Mouse (Mus musculus) c-Kit-positive CD71-negative TER-119-negative erythroid progenitor cells, embryonic 14.5 days (primary cell): ENCODE measurements around the gene Il10.
"Not testable (repeated sequence)": the region's sequence is repeated elsewhere in the genome, so short reads cannot be mapped to it uniquely, and the experiment has no call there.

Source experiments
- DNase-seq: peaks from one replicate; pipeline ENCODE4 v3.0.0-alpha.2; 2013; ENCODE audit warnings: low read depth

Gene Il10

DNA sequence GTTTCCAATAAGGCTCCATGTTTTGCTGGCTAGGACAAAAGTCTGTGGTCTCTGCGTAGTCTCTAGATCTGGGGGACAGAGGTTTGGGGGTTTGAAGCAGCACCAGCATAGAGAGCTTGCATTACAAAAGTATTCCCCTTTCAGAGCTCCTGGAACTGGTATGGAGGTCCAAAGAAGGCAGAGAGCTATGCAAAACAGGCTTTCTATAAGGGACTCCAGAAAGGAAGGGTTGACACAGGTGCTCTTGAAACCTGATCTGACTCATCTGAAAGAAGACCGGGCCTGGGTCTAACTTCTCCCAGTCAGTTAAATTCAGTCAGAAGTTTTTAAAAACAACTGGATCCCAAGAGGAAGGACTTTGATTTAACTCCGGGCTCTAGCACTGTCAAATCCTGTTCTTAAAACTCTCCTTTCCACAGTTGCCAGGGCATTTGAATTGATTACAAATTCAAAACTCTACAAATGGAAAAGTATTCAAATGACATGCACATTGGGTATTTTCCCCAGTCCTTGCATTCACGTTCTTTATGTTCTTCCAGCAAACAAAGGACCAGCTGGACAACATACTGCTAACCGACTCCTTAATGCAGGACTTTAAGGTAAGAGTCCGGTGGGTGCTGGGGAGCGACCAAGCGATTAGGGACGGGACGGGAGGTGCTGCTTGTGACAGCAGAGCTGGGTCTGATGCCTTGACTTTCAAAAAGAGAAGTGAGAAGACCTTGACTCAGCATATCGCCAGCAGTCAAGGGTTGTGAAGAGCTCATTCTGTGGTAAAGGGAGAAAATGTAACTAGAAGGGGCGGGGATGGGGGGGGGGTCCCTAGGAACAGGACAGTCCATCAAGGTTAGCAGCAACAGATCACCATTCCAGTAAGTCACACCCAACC, 1.0 kb downstream of the Il10 start:
- no peak for DNase-seq

DNA sequence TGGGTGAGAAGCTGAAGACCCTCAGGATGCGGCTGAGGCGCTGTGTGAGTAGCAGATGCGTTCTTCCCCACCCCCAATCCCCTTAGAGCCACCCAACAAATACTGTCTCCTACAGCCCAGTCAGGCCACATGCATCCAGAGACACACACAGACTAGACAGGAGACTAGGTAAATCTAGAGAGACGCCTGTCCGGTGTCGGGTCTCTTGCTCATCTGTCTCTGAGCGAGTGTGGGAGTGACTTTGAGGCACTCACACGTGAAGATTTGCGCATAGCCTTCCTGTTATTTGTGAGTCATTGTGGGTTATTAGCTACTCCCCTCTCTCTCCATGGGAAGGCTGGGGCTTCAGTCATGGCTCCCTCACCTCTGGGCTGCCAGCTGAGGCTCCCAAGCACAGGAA, 1.8 kb downstream of the Il10 start:
- DNase-seq, result peak; percentile 20

DNA sequence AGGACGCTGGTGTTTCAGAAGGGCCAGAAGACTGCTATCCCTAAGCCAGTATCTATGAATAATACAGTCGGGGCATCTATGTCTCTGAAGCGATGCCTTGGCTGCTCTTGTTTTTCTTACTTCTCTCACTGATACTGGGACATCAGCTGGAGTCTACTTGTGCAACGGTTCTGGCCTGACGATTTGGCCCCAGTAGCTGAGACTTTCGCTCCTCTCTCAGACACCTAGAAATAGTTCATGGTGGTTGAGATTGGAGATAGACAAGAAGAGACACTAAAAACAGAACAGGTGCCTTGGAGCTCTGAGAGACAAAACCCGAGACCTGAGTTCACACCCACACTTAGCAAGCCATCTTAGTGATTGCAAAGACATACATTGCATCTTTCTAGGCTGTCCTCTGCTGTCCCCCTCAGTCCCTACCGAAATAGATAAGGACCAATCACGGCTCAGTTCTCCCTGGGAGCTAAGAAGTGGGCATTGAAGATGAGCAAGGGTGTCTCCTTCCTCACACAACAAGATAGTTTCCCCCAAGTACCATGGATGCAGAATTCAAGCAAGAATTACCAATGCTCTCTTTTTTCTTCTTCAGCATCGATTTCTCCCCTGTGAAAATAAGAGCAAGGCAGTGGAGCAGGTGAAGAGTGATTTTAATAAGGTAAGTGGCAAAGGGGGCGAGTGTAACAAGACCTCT, 2.4 kb downstream of the Il10 start:
- no peak for DNase-seq

DNA sequence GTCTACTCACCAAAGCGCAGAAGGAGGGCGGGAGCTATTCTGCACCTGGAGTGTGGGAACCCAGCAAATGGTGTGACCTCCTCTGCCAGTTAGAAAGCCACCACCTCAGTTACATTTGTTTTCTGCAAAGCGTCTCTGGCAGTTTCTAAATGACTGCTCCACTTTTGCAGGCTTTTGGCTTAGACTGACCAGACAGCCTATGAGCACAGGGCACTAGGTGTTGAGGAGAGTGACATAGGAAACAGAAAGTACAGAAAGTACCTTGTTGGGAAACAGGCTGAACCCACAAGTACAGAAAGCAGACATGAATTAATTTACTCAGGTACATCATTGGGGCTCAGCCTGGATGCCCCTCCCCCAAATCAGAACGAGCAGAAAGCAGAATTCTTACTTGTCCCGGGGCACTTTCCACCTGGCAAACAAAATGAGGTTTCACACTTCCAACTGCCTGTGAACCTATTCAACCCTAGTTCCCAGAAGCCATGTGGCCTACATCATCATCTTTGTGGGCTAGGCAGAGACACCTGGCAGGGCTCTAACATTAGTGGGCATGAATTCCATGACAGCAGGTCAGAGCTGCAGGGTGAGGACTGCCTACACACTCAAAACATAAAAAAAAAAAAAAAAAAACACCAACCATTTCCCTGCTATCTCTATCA, 3.1 kb downstream of the Il10 start:
- DNase-seq, result no peak

DNA sequence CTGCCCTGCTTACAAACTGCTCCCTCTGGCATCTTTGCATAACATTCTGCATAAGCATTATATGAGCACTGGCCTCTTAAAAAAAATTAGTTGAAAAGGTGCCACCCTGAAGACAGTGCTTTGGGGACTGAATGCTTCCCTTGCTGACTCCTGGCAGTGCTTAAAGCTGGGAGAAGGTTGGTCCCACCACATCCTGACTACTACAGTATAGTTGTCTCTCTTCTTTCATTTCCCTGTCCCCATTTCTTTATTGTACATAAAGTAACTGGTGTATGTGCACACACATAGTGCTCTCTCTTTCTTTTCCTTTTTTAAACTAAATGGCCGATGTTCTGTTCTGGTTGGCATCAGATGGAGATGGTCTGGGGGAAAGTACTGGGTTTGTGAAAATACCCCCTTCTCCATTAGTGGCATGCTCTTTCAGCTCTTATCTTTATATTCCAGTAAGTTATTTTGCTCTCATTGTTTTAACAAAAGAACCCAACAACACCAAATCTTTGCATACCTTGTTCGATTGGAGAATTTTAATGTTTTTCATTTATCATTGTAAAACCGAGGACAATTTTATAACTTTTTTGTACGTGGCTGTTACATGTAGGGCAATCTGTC, 3.7 kb downstream of the Il10 start:
- DNase-seq, result not testable (repeated sequence)

DNA sequence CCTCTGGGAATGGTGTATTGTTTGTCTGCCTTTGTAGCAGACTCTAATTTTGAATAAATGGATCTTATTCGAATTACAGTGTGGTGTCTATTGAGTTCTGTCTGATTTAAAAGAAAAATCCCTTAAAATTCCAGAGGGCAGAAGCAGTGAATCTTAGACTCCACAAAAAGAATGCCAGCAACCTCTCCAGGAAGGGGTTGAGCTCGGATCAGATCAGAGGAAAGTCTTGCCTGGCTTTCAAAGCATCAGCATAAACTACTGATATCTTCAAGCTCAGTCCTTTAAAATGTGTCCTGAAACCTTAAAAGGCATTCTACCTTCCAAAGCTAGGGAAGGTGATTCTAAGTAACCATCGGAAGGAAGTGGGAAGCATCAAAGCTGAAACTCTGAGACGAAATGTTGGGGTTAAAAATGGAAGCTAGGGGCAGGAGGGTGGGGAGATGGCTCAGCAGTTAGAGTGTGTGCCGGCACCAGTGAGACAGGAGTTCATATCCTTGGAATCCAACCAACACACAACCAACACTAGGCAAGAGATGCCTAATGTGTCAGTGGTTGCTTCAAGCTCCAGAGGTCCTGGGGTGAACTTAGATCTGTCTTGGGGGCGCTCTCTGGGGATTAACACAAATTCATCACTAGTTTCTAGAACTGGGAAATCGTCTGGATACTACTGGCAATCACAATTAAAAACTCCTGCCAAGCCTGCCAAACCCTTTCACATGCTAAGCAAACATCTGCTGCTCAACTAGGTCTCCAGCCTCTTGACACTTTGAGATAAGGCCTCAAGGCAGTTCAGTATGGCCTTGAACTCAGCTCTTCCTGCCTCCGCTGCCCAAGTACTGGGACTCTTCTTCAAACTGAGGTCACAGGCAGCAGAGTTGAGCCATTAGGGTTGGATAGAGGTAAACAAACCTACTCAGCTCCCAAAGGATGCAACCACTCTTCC, 5.5 kb downstream of the Il10 start:
- no peak for DNase-seq

DNA sequence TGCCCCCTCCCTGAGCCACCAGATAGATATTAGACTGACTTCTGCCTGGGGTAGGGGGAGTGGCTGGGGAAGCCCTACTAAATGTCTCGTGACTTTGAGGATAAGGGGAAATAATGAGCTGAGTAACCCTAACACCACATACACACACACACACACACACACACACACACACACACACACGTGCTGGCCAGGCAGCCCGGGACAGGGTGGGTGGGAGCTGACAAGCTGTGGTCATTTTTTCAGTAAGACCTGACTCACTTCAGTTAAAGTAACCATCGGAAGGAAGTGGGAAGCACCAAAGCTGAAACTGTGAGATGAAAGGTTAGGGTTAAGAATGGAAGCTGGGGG, 6.2 kb downstream of the Il10 start:
- peak; percentile 47 for DNase-seq

DNA sequence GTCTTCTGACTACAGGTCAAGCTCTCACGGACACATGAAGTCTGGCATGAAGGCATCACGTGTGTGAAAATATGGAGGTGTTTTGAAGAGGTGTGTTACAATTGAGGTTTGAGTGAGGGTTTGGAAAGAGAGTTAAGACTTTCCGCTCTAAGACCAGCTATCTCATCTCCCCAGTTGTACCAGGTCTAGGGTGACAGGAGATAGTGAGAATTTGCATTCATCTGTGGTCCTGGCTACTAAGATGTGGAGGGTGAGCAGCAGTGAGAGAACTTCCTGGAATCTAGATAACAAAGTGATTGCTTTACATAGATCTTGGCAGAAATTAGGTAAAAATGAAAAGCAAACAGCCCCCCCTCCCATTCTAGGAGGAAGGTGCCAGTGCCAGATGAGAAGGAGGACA, 9.6 kb downstream of the Il10 start:
- no peak for DNase-seq

DNA sequence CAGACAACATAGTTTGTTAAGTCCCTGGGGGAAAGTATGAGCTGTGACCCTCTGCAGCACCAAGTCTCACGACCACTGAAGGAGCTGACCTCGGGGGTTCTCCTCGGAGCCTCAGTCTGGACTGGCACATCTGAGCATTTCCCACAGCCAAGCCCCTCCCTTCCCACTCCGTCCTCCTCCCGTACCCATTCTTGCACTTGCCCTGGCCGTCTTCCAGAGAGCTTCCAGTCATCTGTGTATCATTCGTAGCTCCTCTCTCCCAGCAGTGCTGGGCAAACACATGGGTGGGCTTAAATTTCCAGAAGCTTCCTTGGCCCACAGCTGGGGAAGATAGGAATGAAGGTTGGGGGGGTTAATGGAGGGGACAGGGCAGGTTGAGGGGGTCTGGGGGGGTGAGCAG, 10.6 kb downstream of the Il10 start:
- no peak for DNase-seq

DNA sequence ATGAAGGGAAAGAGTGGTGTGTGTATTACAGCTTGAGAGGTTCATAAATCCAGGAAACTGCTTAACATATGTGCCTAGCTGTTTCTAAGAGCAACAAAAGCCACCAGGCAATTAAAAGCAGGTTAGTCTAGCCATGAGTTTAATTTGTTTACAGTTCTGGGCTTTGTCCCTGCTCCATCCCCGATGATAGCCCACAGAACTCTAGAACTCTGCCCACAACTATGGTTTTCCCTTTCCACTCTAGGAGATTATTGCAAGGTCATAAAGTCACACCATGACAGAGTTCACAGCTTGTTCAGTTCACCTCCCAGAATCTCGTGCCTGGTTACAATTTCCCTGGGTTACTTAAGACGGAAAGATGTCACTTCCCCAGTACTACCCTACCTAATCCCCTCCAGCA, 11.6 kb downstream of the Il10 start:
- no peak for DNase-seq

DNA sequence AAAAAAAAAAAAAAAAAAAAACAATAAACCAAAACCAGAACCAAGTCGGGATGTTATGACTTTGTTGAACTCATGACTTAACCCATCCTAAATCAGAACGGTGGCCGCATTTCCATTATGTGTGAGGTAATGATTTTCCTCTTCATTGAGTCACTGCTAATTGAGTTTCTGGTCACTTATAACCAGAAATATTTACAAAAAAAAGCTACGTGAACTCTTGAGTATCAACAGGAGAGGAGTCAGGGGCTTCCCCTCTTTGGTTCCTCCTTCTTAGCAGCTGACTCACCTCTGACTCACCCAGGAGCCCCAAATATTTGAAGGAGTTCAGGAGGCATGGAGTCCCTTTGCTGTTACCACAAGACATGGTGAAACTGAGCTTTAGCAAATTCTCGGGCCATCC, 18.4 kb downstream of the Il10 start:
- peak; percentile 60 for DNase-seq

DNA sequence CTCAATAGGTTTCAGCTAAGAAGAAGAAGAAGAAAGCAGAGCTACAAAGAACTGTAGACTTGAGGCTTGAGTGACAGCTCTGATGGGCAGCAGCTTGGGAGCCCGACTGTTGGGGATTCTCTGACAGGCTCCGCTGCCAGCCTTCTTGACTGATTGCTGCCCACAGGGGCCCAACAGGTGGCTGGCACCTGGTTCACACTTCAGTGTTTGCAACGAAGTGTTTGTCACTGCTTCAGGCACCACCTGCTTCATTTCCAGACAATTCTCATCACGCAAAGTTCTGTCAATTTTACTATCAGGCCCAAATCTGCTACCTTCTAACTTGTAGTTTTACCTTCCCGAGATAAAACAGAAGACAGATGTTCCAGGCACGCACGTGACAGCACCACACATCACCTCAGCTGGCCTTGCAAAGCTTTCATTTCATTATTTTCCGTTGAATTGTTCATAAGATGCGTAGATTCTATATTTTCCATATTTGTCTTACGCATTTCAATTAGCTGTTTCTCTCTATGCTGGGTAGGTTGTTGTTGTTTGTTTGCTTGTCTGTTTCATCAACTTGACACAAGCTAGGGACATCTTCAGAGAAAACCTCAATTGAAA, 18.9 kb downstream of the Il10 start:
- no peak for DNase-seq

DNA sequence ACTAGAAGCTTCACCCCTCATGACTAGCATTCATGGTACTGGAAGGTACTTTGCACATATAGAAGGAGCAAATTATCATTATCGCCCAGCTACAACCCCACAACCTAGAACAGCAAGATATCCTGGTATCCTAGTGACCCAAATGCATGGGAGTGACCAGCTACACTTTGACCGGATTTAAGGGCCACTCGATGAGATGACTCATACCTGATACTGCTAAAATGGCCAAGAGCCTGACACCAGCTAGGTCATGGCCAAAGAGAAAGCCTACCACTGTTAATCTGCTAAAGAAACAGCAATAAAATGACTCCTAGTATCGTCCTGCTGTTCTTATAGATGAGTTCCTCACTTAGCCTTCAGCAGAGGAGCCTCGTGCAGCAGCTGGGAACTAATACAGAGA, 19.8 kb downstream of the Il10 start:
- DNase-seq, result no peak

DNA sequence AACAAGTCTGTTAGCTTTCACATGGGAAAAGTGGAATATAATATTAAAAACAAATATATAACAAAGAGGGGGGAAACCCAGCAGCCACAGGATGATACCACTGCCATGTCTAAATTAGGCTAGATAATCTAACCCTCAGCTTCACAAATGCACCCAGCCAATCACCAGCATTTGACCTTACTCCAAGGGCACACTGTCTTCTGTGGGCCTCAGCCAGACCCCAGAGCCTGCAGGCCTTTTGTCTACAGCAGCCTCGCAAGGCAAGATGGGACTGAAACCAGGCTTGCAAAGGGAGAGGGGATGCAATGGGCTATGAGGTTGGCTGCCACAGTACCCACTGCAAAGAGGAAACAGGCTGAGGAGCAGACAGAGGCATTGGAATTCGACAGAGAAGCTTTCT, 22.6 kb downstream of the Il10 start:
- DNase-seq, result no peak

DNA sequence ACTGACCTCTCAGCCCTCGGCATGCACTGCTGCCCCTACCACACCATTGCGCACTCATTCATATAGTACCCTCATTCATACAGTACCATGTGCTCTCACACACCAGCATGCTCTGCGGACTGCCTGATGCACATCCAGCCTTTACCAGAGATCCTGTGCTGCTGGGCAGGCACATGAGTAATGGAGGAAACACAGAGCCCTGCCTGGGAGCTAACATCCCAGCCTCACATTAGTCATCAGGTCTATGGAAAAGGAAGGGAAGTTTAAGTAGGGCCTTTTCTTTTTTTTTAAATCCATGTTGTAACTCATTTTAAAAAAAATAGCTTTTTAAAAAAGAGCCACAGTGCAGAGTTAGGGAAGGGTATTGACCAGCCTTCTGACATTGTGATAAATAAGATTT, 23.1 kb downstream of the Il10 start:
- DNase-seq, result no peak

DNA sequence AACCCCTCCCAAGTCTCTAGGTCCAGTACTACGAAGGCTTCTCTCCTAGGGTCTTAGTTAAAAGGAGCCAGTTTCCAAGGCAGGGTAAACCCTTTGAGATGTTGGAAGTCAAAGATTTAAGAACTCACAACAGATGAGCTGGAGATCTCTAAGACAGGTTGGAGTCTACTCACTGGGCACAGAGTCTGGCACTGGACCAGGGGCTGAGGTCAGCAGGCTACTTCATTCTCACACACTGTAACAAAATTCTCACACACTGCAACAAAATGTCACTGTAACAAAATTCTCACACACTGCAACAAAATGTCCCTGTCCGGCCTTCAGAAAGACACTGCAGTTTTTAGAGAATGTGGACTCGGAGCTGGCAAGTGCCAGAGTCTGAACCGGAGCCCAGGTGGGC, 24.0 kb downstream of the Il10 start:
- DNase-seq, result no peak

DNA sequence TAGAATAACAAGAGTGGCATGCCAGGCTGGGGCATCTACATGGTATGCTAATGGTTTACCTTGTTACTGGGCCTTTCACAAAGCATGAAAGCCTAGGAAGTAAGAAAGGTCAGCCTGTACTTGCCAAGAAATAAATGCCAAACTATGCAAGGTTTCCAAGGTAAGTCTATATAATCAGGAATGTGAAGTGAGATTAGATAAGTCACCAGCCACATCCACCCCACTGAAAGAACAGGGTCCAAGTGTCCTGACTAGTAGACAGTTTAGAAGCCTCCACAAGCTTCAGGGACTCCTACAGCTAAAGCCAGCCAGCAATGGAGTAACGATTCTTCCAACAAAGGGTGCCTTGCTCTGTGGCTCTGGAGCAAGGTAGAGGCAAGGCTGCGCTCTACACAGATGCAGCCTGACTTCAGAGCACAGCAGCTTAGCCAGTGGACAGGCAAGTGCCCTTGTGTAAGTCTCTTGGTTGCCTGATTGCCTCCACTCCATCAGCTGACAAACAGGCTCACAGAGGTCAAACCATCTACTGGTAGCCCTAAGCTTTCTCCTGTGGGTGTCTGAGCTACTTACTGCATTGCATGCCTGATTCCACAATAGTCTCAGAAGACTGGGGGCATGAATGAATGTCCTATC, 26.2 kb downstream of the Il10 start:
- DNase-seq, result no peak

DNA sequence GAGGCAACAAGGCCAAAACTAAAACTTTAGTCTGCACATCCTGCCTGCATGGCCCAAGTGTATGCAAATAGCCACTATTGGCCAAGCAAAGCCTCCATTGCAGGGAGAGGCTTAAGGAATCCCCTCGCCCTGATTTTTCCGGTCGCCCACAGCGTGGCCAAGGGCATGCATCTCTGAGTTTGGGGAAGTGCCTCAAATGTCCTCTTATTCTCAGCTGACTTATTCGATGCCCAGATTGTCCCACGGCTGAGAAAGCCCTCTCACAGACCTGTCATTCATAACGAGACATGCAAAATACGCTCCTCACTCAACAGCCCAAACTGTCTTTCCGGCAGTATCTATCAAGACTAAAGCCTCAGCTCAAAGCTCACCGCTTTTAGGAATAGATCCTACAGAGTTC, 27.0 kb downstream of the Il10 start:
- no peak for DNase-seq

DNA sequence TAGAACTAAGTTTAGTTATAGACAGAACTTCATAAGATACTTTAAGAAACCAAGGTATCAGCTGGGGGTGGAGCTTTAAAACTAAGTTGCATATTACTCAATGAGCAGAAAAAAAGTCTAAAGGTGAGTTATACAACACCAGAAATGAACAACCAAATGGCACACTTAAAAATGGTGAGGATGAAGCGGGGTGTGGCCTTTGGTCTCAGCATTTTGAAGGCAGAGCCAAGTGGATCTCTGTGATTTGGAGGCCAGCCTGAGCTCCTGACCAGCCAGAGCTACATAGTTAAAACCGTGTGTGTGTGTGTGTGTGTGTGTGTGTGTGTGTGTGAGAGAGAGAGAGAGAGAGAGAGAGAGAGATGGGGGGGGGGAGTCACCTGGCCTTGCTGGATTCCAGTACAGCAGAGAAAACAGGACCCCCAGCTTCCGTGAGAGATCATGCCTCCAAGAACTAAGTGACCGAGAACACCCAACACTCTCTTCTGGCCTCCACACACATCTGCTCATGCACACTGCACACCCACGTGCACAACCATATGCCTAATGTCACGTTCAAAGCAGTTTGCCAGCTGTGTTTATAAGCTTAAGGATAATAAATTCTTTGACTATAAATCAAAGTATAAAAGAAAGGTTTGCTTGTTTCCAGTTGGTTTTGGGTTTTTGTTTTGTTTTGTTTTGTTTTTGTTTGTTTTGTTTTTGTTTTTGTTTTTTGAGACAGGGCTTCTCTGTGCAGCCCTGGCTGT, 28.6 kb downstream of the Il10 start:
- DNase-seq, result no peak

DNA sequence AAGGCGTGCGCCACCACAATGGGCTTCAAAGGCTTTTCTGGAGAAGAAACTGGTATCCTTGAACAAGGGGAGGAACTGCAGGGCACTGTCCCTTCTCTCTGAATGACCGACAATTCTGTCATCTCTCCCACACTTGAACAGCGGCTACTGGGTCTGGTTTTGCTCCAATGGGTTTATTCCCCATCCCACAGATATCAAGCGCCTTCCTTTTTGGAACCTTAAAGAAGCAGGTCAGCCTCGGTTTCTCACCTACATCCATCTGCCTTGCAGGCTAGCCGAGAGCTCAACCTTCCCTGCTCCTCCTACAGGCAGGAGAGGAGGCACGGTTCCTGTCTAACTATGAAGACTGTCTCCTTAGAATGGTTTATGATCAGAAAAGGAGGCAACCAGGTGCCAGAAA, 29.3 kb downstream of the Il10 start:
- no peak for DNase-seq
